Mouse (Mus musculus) liver, embryonic 14.5 days (tissue): Measurements from ENCODE around the gene Gmps. TPM values are rescaled to one million over a fixed set of nuclear protein-coding genes. Genes with fewer than 3 reads are reported as not detected.
A peak's percentile ranks its signal among the peaks of the same experiment; 100 is the strongest.

Experiments
- ATAC-seq: fragments of 200-750 bp; cut with Nextera tagmentation; 2 replicates; pipeline ENCODE4 v1.8.0; 2017; ENCODE audit warnings: moderate number of reproducible peaks, mild to moderate bottlenecking, moderate library complexity; ENCODE audit not compliant: insufficient read depth
- DNase-seq, 3 experiments: peaks; one replicate each; pipeline ENCODE4 v3.0.0-alpha.2; 2012 to 2013; ENCODE audit warnings: low read depth in 3 of 3, low spot score in 3 of 3
- H3K27ac ChIP-seq: fragments of 300-500 bp; sonication (generic); 2 replicates; pipeline ENCODE4 v1.5.1; 2014; ENCODE audit warnings: moderate library complexity, mild to moderate bottlenecking, control low read depth, inconsistent platforms
- H3K27me3 ChIP-seq: fragments of 300-500 bp; sonication (generic); 2 replicates; pipeline ENCODE4 v1.6.1; 2014; ENCODE audit warnings: mild to moderate bottlenecking, low read length, moderate library complexity; ENCODE audit not compliant: control insufficient read depth, insufficient read depth
- H3K36me3 ChIP-seq: fragments of 300-500 bp; sonication (generic); replicated peaks from 2 replicates; pipeline ENCODE4 v1.6.1; 2014; ENCODE audit warnings: low read depth; ENCODE audit not compliant: control insufficient read depth, insufficient read depth
- H3K4me1 ChIP-seq, 2 experiments: fragments of 200-500 bp in 1 of 2; fragments of 300-500 bp in 1 of 2; sonication (generic) in 1 of 2; replicated peaks; 2 replicates each; pipeline ENCODE4 v1.6.1; 2012 to 2014; ENCODE audit warnings: antibody characterized with exemption in 1 of 2, inconsistent platforms in 1 of 2, low read length in 1 of 2; ENCODE audit not compliant: control insufficient read depth in 2 of 2, insufficient read depth in 2 of 2
- H3K4me2 ChIP-seq: fragments of 300-500 bp; sonication (generic); 2 replicates; pipeline ENCODE4 v1.6.1; 2014; ENCODE audit warnings: low read depth, mild to moderate bottlenecking, control low read depth, moderate library complexity
- H3K4me3 ChIP-seq, 2 experiments: fragments of 200-500 bp in 1 of 2; fragments of 300-500 bp in 1 of 2; sonication (generic) in 1 of 2; 2 replicates each; pipeline ENCODE4 v1.5.1; 2012 to 2014; ENCODE audit warnings: low read depth in 2 of 2, low read length in 2 of 2, mild to moderate bottlenecking in 2 of 2, control low read depth in 1 of 2, inconsistent platforms in 1 of 2, moderate library complexity in 1 of 2; ENCODE audit not compliant: insufficient read depth in 1 of 2
- H3K9ac ChIP-seq: fragments of 300-500 bp; sonication (generic); replicated peaks from 2 replicates; pipeline ENCODE4 v1.6.1; 2014; ENCODE audit warnings: mild to moderate bottlenecking, control low read depth, moderate library complexity
- H3K9me3 ChIP-seq: fragments of 300-500 bp; sonication (generic); 2 replicates; pipeline ENCODE4 v1.6.1; 2016; ENCODE audit warnings: low read length, mixed read lengths; ENCODE audit not compliant: control insufficient read depth
- CTCF ChIP-seq: IDR thresholded peaks from 2 replicates; pipeline ENCODE4 v1.5.1; 2016; ENCODE audit warnings: antibody characterized with exemption, low read depth, control low read depth
- EP300 ChIP-seq: IDR thresholded peaks from 2 replicates; pipeline ENCODE4 v1.6.1; 2016; ENCODE audit warnings: antibody characterized with exemption, low read depth
- WGBS: fragments of 180-500 bp; shearing (Covaris S2); extraction: QIAGEN DNeasy Blood & Tissue Kit; methylation state at CpG from one replicate; pipeline ENCODE4 v1.1.7; 2014; ENCODE audit not compliant: insufficient replicate concordance; 5-methylcytosine and 5-hydroxymethylcytosine counted together
- polyA plus RNA-seq, 2 experiments: library from polyadenylated mRNA; depleted of rRNA in 1 of 2; stranded (reverse) in 1 of 2; unstranded in 1 of 2; fragments of >200 nt; fragmentation: Nextera tagmentation in 1 of 2; extraction: Ambion mirVana in 1 of 2; gene quantifications; 2 replicates each; pipeline versions ENCODE4 v1.2.1 to v1.2.3; 2012 to 2014

Gmps gene
- polyA plus RNA-seq, 2 experiments = 7.5 to 23.1 TPM

DNA sequence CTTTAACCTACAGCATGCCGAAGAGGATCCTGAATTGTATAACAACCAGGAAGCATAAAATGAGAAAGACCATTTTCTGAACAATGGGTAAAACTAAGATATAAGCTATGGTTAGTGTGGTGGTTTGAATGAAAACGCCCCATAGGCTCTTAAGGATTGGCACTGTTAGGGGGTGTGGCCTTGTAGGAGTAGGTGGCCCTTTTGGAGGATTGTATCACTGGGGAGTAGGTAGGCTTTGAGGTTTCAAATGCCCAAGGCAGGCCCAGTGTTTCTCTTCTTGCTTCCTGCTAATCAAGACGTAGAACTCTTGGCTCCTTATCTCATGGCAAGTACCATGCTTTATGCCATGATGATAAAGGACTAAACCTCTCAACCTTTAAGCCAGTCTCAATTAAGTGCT is 26.1 kb upstream of the Gmps start:
- no peak overlapping the region for H3K4me3 ChIP-seq
- H3K4me2 ChIP-seq = no peak overlapping the region
- no peak overlapping the region for H3K9ac ChIP-seq
- no peak for DNase-seq
- peaks cover 0 to 4% of the 10 kb centered on the region in 2 experiments; a peak in 1 of 4 replicates for H3K4me1 ChIP-seq
- 44% methylated on average over 3 of the region's 3 CpGs for WGBS
- no peak overlapping the region for H3K27ac ChIP-seq
- H3K36me3 ChIP-seq = no peaks in the 10 kb centered on the region
- TF ChIP-seq EP300 = no peak
- TF ChIP-seq CTCF = no peak
- ATAC-seq = peak; percentile 45; the same call in 1 of the 2 replicates
- H3K27me3 ChIP-seq = no peaks in the 10 kb centered on the region
- H3K9me3 ChIP-seq = no peaks in the 10 kb centered on the region

DNA sequence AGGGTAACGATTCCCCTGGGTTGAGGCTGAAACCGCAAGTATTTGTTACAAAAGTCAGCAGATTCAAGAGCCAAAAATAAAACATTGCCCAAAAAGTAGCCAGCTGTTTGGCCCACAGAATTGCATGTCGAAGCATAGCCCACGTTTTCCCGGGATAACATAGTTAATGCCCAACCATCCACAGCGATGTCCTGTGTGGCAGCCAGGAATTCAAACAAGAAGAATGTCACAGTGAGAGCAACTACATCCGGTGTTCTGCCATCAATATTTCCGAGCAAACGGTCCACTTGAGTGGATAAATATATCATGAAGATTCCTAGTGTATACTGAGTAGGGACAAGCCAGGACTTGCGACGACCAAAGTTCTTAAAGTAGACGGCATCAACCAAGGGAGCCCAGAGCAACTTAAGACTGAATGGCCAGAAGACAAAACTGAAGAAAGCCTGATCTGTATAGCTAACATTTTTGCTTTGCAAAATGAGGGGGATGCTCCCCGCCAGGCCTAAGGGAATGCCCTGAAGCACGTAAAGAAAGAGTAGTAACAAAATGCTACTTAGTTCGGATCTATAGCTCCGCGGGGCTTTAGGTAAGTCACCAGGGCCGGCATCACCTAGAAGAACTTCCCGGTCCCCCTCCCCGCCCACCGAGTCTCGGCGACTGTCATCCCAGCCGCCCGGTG is 12.3 kb upstream of the Gmps start:
- Histone ChIP-seq H3K9me3 (no peaks in the 10 kb centered on the region), H3K27ac (peak overlapping the region; percentile 78), H3K4me3 (peak overlapping the region; percentile 94 to 98), H3K9ac (peak overlapping the region; percentile 93), H3K36me3 (no peaks in the 10 kb centered on the region), H3K27me3 (no peaks in the 10 kb centered on the region), H3K4me2 (peak overlapping the region; percentile 90), H3K4me1 (peaks cover 4 to 18% of the 10 kb centered on the region in 2 experiments)
- no peak for TF ChIP-seq CTCF
- 6% methylated on average over 25 of the region's 25 CpGs for WGBS
- no peak; the same call in 1 of the 2 replicates for ATAC-seq
- peak in 1 of 3 experiments; percentile 20 for DNase-seq

DNA sequence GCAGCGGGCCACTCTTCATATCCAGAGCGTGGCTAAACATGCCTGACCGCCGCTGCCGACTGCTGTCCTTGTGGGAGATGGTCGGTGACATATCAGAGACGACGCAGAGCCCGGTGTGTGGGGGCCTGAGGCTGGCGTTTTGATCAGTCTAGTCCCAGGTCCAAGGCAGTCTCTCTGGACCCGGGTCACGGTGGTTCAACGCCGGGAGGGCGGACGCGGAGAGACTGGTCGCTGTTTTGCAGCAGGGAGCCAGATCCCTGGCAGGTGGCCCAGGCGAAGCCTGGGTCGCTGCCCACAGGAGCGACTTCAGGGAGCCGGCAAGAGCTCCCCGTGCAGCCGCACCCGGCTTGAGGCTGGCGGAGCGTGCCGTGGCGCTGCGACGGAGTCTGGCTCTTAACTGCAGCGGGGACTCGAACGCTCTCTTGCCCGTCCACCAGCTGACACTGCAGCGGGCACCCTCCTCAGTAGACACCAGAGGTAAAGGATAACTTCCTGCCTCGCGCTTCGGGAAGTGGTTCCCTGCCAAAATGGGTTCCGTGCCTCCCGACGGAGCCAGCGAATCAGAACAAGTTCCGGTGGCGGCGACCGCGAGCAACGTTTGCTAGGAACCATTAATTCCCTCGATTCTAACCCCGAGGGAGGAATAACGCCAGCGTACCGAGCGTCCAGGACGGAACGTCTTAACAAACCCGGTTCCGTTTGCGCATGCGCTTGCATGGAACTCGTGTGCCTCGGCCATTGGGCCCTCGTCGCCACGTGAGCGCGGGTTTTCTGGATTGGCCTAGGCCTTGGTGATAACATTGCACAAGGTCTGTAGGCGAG is 11.6 kb upstream of the Gmps start, which contains the start of gene Slc33a1:
TSS of gene Slc33a1 (minus strand) at position 669 of the 822 bp plus-strand sequence.
- ATAC-seq = peak; percentile 95
- Histone ChIP-seq H3K36me3 (no peaks in the 10 kb centered on the region), H3K4me2 (peak within 1 kb of the TSS; percentile 90), H3K27ac (peak within 1 kb of the TSS; percentile 78), H3K4me3 (peak within 1 kb of the TSS; percentile 94 to 98), H3K27me3 (no peaks in the 10 kb centered on the region), H3K9ac (peak within 1 kb of the TSS; percentile 93), H3K9me3 (no peaks in the 10 kb centered on the region), H3K4me1 (peaks cover 4 to 18% of the 10 kb centered on the region in 2 experiments)
- peak; percentile 98 to 99 (median 99) for DNase-seq
- no peak for TF ChIP-seq EP300
- peak; percentile 29; the same call in 1 of the 2 replicates for TF ChIP-seq CTCF
- WGBS = under 1% methylated on average over 63 of the region's 69 CpGs

DNA sequence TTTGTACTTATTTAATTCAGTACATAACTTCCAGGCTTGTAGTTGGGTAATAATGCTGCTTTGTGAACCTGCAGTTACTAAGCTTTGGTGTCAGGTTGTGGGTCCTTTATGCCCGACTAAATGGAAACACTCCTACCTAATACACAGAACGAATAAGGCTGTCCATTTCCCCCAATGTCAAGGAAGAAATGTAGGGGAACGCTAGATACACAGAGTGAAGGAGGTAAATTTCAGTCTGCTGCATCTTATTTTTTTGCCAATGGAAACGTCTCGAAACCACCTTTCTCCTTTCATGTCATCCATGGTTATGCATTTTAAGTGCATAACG is 11.0 kb upstream of the Gmps start:
- no peaks in the 10 kb centered on the region for H3K36me3 ChIP-seq
- ATAC-seq (no peak), DNase-seq (no peak)
- peak overlapping the region in 1 of 2 experiments; percentile 98; a peak in 2 of 4 replicates for H3K4me3 ChIP-seq
- no peaks in the 10 kb centered on the region for H3K27me3 ChIP-seq
- H3K9me3 ChIP-seq = no peaks in the 10 kb centered on the region
- H3K4me2 ChIP-seq = peak overlapping the region; percentile 90
- H3K9ac ChIP-seq = no peak overlapping the region
- H3K27ac ChIP-seq = no peak overlapping the region
- 77% methylated on average over 6 of the region's 6 CpGs for WGBS
- H3K4me1 ChIP-seq = peaks cover 4 to 18% of the 10 kb centered on the region in 2 experiments
- TF ChIP-seq EP300 = no peak
- TF ChIP-seq CTCF = no peak

DNA sequence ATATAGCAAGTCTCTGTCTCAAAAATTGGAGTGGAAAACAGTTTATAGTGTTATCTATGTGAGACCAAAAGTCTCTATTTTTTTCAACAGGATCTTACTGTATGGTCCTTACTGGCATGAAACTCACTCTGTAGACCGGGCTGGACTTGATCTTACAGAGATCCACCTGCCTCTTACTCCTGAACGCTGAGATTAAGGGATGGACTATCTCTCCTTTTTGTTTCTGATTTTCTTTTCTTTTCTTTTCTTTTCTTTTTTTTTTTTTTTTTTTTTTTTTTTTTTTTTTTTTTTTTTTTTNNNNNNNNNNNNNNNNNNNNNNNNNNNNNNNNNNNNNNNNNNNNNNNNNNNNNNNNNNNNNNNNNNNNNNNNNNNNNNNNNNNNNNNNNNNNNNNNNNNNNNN is 10.0 kb upstream of the Gmps start:
- H3K27me3 ChIP-seq = no peaks in the 10 kb centered on the region
- no peak for ATAC-seq
- no peak overlapping the region for H3K9ac ChIP-seq
- no peak overlapping the region for H3K4me3 ChIP-seq
- H3K36me3 ChIP-seq = no peaks in the 10 kb centered on the region
- no peak for TF ChIP-seq EP300
- no peaks in the 10 kb centered on the region for H3K9me3 ChIP-seq
- WGBS = 59% methylated on average over 2 of the region's 2 CpGs
- peaks cover 6 to 18% of the 10 kb centered on the region in 2 experiments for H3K4me1 ChIP-seq
- no peak overlapping the region for H3K27ac ChIP-seq
- DNase-seq = no peak
- no peak overlapping the region for H3K4me2 ChIP-seq
